Mouse (Mus musculus) small intestine, adult 2 months (tissue): ENCODE measurements around the gene Pan3. TPM values are rescaled to one million over a fixed set of nuclear protein-coding genes. Genes with fewer than 3 reads are reported as not detected.

ENCODE experiments used
- H3K27ac ChIP-seq: fragments of 200-500 bp; 2 replicates; pipeline ENCODE4 v1.5.1; 2012; ENCODE audit warnings: low read depth, low read length, control low read depth, inconsistent platforms; ENCODE audit not compliant: insufficient read depth
- H3K27me3 ChIP-seq: fragments of 200-500 bp; 2 replicates; pipeline ENCODE4 v1.6.1; 2012; ENCODE audit warnings: mild to moderate bottlenecking, moderate library complexity, low read length, inconsistent platforms; ENCODE audit not compliant: control insufficient read depth, insufficient read depth
- H3K36me3 ChIP-seq: fragments of 200-500 bp; 2 replicates; pipeline ENCODE4 v1.6.1; 2012; ENCODE audit warnings: mild to moderate bottlenecking, low read length, control low read depth, inconsistent platforms; ENCODE audit not compliant: control insufficient read depth, insufficient read depth
- H3K4me1 ChIP-seq: fragments of 200-500 bp; 2 replicates; pipeline ENCODE4 v1.6.1; 2012; ENCODE audit warnings: low read length, inconsistent platforms, mixed read lengths; ENCODE audit not compliant: control insufficient read depth, insufficient read depth, insufficient read length
- H3K4me3 ChIP-seq: fragments of 200-500 bp; 2 replicates; pipeline ENCODE4 v1.5.1; 2012; ENCODE audit warnings: low read depth, mild to moderate bottlenecking, control low read depth, inconsistent platforms, low read length, moderate library complexity
- CTCF ChIP-seq: fragments of 200-500 bp; IDR thresholded peaks from 2 replicates; pipeline ENCODE4 v1.5.1; 2012; ENCODE audit warnings: low read depth, mild to moderate bottlenecking, control low read depth, inconsistent platforms, low read length, moderate library complexity, mixed read lengths; ENCODE audit not compliant: insufficient replicate concordance, insufficient read length; ENCODE audit errors: extremely low read depth
- POLR2A ChIP-seq: fragments of 200-500 bp; IDR thresholded peaks from 2 replicates; pipeline ENCODE4 v1.6.1; 2012; ENCODE audit warnings: low read depth, mild to moderate bottlenecking, control low read depth, inconsistent platforms, low read length, moderate library complexity
- WGBS: fragments of 180-500 bp; shearing (Covaris S2); methylation state at CpG from one replicate; pipeline ENCODE4 v1.1.7; 2018; 5-methylcytosine and 5-hydroxymethylcytosine counted together
- polyA plus RNA-seq: library from polyadenylated mRNA; depleted of rRNA; stranded (reverse); fragments of >200 nt; gene quantifications from 2 replicates; pipeline ENCODE4 v1.2.3, GENCODE M21; 2012

Pan3 gene
- polyA plus RNA-seq, 1 experiment, result 18.1 TPM

DNA sequence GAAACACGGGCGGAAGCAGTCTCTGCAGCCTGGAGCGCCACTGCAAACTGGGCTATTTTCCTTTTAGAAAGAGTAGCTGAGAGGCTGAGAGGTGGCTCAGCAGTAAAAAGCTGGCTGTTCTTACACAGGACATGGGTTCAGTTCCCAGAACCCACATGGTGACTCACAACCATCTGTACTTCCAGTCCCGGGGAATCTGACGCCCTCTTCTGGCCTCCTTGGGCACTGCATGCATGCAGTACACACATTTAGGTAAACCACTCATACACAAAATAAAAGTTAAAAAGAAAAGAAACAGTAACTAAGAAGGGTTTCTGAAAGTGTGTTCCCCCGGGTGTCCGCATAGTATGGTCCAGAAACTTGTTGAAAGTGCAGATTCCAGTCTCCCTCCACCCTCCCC lies 149.2 kb downstream of the Pan3 start:
- no peaks in the 10 kb centered on the region for H3K4me1 ChIP-seq
- no peaks in the 10 kb centered on the region for H3K36me3 ChIP-seq
- TF ChIP-seq POLR2A, result no peak
- TF ChIP-seq CTCF, result no peak
- no peak overlapping the region for H3K4me3 ChIP-seq
- H3K27me3 ChIP-seq, result no peaks in the 10 kb centered on the region
- no peak overlapping the region for H3K27ac ChIP-seq
- WGBS, result 90% methylated on average over 7 of the region's 7 CpGs

DNA sequence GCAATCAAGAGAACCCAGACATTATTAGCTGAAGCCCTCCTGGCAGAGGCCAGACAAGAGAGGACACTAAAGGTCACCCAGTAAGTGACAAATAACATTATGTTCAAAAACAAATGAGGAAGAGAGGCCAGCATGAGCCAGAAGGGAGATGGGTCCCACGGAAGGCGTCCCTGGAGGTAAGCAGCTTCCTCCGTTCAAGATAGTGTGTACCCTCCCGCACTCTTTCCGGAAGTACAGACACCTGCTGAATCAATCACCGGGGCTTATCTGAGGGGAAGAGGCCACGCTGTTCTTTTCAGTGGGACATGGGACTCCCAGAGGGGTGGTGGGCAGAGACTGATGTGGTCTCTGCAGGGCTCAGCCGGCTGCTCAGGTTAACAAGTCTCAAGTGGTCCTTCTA lies 149.7 kb downstream of the Pan3 start:
- TF ChIP-seq CTCF (no peak), POLR2A (no peak)
- Histone ChIP-seq H3K36me3 (no peaks in the 10 kb centered on the region), H3K4me1 (no peaks in the 10 kb centered on the region), H3K4me3 (no peak overlapping the region), H3K27ac (no peak overlapping the region), H3K27me3 (no peaks in the 10 kb centered on the region)
- WGBS, result 74% methylated on average over 8 of the region's 8 CpGs

DNA sequence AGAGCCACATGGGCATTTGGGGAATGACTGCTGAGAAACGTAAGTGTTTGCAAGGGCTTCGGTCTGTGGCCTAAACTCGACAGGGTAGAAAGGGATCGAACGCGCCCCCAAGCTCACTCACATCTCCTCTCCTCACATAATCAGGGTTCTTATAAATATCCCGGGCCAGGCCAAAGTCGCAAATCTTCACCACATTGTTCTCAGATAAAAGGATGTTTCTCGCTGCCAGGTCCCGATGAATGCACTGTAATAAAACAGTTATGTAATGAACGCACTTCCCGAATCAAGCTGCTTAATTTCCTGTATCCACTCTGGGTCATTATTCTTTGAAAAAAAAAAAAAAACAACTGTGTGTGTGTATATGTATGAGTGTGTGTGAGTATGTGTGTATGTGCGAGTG lies 150.2 kb downstream of the Pan3 start:
- no peak overlapping the region; the same call in 1 of the 2 replicates for H3K27ac ChIP-seq
- WGBS, result 75% methylated on average over 13 of the region's 13 CpGs

DNA sequence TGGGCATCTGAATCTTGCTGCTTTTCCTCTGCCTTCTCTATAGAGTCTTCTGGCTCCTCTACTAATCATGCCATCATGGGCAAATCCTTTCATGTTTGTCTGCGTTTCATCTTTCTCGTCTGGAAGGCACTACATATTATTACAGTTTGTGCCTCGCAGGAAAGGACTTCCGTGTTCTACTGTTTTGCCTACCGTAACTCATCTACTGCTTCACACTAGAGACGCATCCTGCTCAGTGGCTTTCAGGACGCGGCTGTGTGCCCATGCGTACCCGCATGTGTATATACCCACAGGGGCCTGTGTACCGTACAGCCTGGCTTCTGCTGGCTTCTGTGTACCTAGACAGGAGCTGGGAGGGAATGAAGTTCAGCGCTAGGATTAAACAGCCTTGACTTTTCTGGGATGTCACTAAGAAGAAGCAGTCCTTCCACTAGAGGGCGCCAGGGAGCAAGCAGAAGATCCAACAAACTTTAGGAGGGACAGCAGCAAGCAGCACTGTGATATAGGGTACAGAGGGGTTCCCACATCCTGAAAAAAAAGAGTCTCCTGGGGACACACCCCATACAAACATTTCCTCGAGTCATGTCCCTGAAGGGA lies 153.8 kb downstream of the Pan3 start:
- Histone ChIP-seq H3K27ac (no peak overlapping the region), H3K4me3 (no peak overlapping the region)

More for the DNA sequence above, 150.2 kb downstream of the Pan3 start:
- H3K4me1 ChIP-seq, result no peaks in the 10 kb centered on the region
- TF ChIP-seq POLR2A, result no peak
- no peak for TF ChIP-seq CTCF
- H3K27me3 ChIP-seq, result no peaks in the 10 kb centered on the region
- H3K36me3 ChIP-seq, result no peaks in the 10 kb centered on the region
- no peak overlapping the region for H3K4me3 ChIP-seq

DNA sequence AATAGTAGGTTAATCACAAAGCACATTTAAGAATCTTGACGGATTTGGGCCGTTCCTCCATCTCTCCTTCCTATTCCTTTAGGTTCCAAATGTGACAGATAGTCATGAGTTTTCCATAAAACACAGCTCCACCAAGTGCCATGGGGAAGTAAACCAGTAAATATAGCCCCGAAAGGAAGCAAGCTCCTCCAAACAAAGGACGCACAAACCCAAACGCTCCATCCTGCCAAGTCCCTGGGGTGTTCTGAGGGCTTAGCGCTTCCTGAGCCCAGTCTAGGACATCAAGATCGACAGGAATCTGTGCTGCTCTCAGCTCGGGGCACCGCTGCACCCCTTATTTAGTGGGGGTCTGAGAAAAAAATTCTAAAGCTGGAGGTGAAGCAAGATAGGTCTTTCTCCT lies 154.7 kb downstream of the Pan3 start:
- Histone ChIP-seq H3K27me3 (no peaks in the 10 kb centered on the region), H3K4me1 (no peaks in the 10 kb centered on the region), H3K36me3 (no peaks in the 10 kb centered on the region), H3K27ac (no peak overlapping the region), H3K4me3 (no peak overlapping the region)
- TF ChIP-seq POLR2A (no peak), CTCF (no peak)
- WGBS, result 74% methylated on average over 9 of the region's 9 CpGs

More for the DNA sequence above, 153.8 kb downstream of the Pan3 start:
- 42% methylated on average over 14 of the region's 14 CpGs for WGBS
- Histone ChIP-seq H3K4me1 (no peaks in the 10 kb centered on the region), H3K27me3 (no peaks in the 10 kb centered on the region), H3K36me3 (no peaks in the 10 kb centered on the region)
- TF ChIP-seq POLR2A (no peak), CTCF (peak; percentile 75; the same call in 1 of the 2 replicates)

DNA sequence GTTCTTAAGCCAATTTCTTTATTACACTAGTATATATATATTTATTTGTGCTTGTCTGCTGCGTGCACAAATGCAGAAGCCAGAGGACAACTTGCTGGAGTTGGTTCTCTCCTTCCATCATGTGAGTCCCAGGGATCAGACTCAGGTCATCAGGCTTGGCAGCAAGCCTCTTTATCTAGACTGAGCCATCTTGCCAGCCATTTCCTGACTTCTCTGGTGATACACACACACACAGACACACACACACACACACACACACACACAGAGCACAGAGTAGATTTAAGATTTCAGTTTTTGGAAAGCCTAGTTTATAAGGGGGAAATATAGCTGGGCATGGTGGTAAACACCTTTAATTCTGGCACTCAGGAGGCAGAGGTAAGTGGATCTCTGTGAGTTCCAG lies 155.1 kb downstream of the Pan3 start:
- H3K4me3 ChIP-seq, result no peak overlapping the region
- WGBS, result 47% methylated on average over 1 of the region's 1 CpGs

DNA sequence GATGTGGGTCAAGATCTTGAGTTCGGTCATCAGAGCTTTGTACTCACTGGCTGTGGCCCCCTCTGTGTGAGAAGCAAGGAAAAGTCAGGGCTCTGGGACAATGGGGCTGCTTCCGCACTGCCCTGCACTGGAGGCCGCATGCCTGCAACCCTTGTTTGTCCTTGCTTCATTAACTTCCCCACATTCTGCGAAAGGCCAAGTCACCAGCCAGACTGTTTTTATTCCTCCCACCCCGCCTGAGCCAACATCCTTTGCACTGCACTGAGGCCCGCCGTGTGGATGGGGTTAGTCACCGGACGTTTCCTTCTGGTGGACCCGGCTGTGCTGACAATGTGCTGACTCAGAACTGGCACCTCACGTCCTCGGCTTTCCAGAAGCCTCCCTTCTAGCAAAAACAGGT lies 159.9 kb downstream of the Pan3 start:
- H3K36me3 ChIP-seq, result no peaks in the 10 kb centered on the region
- H3K27ac ChIP-seq, result no peak overlapping the region
- 41% methylated on average over 12 of the region's 12 CpGs for WGBS
- no peak for TF ChIP-seq POLR2A
- TF ChIP-seq CTCF, result no peak
- H3K4me3 ChIP-seq, result no peak overlapping the region
- H3K4me1 ChIP-seq, result no peaks in the 10 kb centered on the region
- H3K27me3 ChIP-seq, result no peaks in the 10 kb centered on the region

More for the DNA sequence above, 155.1 kb downstream of the Pan3 start:
- Histone ChIP-seq H3K4me1 (no peaks in the 10 kb centered on the region), H3K27ac (no peak overlapping the region), H3K36me3 (no peaks in the 10 kb centered on the region), H3K27me3 (no peaks in the 10 kb centered on the region)
- TF ChIP-seq POLR2A (no peak), CTCF (no peak)
